Mouse (Mus musculus): ENCODE results near the gene Slc35e3. TPM values are rescaled to one million over a fixed set of nuclear protein-coding genes. Genes with fewer than 3 reads are reported as not detected.

Gene Slc35e3
- polyA plus RNA-seq, 1 experiment from 2014 or later = 19.5 TPM

GRCm38 (mm10) chr10:117695605-117696004, 50.6 kb downstream of the Slc35e3 start:
- Histone ChIP-seq H3K4me3 (no peak overlapping the region), H3K9me3 (replicated peaks) (no peaks in the 10 kb centered on the region), H3K27me3 (ENCODE audit: low read depth, poor library complexity, severe bottlenecking) (no peaks in the 10 kb centered on the region), H3K27ac (replicated peaks) (no peak overlapping the region), H3K36me3 (peaks cover 97% of the 10 kb centered on the region), H3K4me1 (no peaks in the 10 kb centered on the region)
- DNase-seq (ENCODE audit: low spot score) = no peak
- 97% methylated on average over 4 of the region's 4 CpGs for WGBS

GRCm38 (mm10) chr10:117695027-117695426, 51.1 kb downstream of the Slc35e3 start:
- H3K4me3 ChIP-seq = no peak overlapping the region
- peaks cover 97% of the 10 kb centered on the region for H3K36me3 ChIP-seq
- H3K4me1 ChIP-seq = no peaks in the 10 kb centered on the region
- H3K9me3 ChIP-seq (replicated peaks) = no peaks in the 10 kb centered on the region
- no peak overlapping the region for H3K27ac ChIP-seq (replicated peaks)
- WGBS = 95% methylated on average over 4 of the region's 4 CpGs
- DNase-seq (ENCODE audit: low spot score) = no peak
- no peaks in the 10 kb centered on the region for H3K27me3 ChIP-seq (ENCODE audit: low read depth, poor library complexity, severe bottlenecking)

- Histone ChIP-seq H3K36me3 (peaks cover 97% of the 10 kb centered on the region), H3K4me1 (no peaks in the 10 kb centered on the region), H3K4me3 (no peak overlapping the region), H3K27ac (replicated peaks) (no peak overlapping the region), H3K9me3 (replicated peaks) (no peaks in the 10 kb centered on the region), H3K27me3 (ENCODE audit: low read depth, poor library complexity, severe bottlenecking) (no peaks in the 10 kb centered on the region)
- no peak for DNase-seq (ENCODE audit: low spot score)
- WGBS = 95% methylated on average over 6 of the region's 6 CpGs
These were observed 51.8 kb downstream of the Slc35e3 start for GRCm38 (mm10) chr10:117694255-117694953.

GRCm38 (mm10) chr10:117692953-117693352, 53.2 kb downstream of the Slc35e3 start:
- Histone ChIP-seq H3K4me3 (no peak overlapping the region), H3K27me3 (ENCODE audit: low read depth, poor library complexity, severe bottlenecking) (no peaks in the 10 kb centered on the region), H3K4me1 (no peaks in the 10 kb centered on the region), H3K27ac (replicated peaks) (no peak overlapping the region), H3K9me3 (replicated peaks) (no peaks in the 10 kb centered on the region), H3K36me3 (peaks cover 97% of the 10 kb centered on the region)
- DNase-seq (ENCODE audit: low spot score) = no peak
- 94% methylated on average over 5 of the region's 5 CpGs for WGBS

- Histone ChIP-seq H3K4me3 (no peak overlapping the region), H3K36me3 (peaks cover 94% of the 10 kb centered on the region), H3K9me3 (replicated peaks) (no peaks in the 10 kb centered on the region), H3K27me3 (ENCODE audit: low read depth, poor library complexity, severe bottlenecking) (no peaks in the 10 kb centered on the region), H3K27ac (replicated peaks) (no peak overlapping the region), H3K4me1 (no peaks in the 10 kb centered on the region)
- no peak for DNase-seq (ENCODE audit: low spot score)
These were observed 54.0 kb downstream of the Slc35e3 start for GRCm38 (mm10) chr10:117692173-117692572.

- no peaks in the 10 kb centered on the region for H3K27me3 ChIP-seq (ENCODE audit: low read depth, poor library complexity, severe bottlenecking)
- H3K4me1 ChIP-seq = no peaks in the 10 kb centered on the region
- peaks cover 87% of the 10 kb centered on the region for H3K36me3 ChIP-seq
- H3K4me3 ChIP-seq = no peak overlapping the region
- no peaks in the 10 kb centered on the region for H3K9me3 ChIP-seq (replicated peaks)
- H3K27ac ChIP-seq (replicated peaks) = no peak overlapping the region
- 97% methylated on average over 10 of the region's 10 CpGs for WGBS
- DNase-seq (ENCODE audit: low spot score) = no peak
These were observed 54.7 kb downstream of the Slc35e3 start for GRCm38 (mm10) chr10:117691389-117691968.

GRCm38 (mm10) chr10:117690770-117691296, 55.3 kb downstream of the Slc35e3 start:
- no peaks in the 10 kb centered on the region for H3K4me1 ChIP-seq
- H3K27me3 ChIP-seq (ENCODE audit: low read depth, poor library complexity, severe bottlenecking) = no peaks in the 10 kb centered on the region
- no peaks in the 10 kb centered on the region for H3K9me3 ChIP-seq (replicated peaks)
- no peak overlapping the region for H3K4me3 ChIP-seq
- 95% methylated on average over 3 of the region's 3 CpGs for WGBS
- DNase-seq (ENCODE audit: low spot score) = no peak
- H3K27ac ChIP-seq (replicated peaks) = no peak overlapping the region
- H3K36me3 ChIP-seq = peaks cover 81% of the 10 kb centered on the region

GRCm38 (mm10) chr10:117690101-117690352, 56.1 kb downstream of the Slc35e3 start:
- 89% methylated on average over 2 of the region's 2 CpGs for WGBS
- Histone ChIP-seq H3K9me3 (replicated peaks) (no peaks in the 10 kb centered on the region), H3K4me3 (no peak overlapping the region), H3K27ac (replicated peaks) (no peak overlapping the region), H3K4me1 (no peaks in the 10 kb centered on the region), H3K36me3 (peaks cover 72% of the 10 kb centered on the region), H3K27me3 (ENCODE audit: low read depth, poor library complexity, severe bottlenecking) (no peaks in the 10 kb centered on the region)
- no peak for DNase-seq (ENCODE audit: low spot score)

- Histone ChIP-seq H3K4me3 (no peak overlapping the region), H3K36me3 (peaks cover 67% of the 10 kb centered on the region), H3K27me3 (ENCODE audit: low read depth, poor library complexity, severe bottlenecking) (no peaks in the 10 kb centered on the region), H3K27ac (replicated peaks) (no peak overlapping the region), H3K4me1 (no peaks in the 10 kb centered on the region), H3K9me3 (replicated peaks) (no peaks in the 10 kb centered on the region)
- 93% methylated on average over 11 of the region's 11 CpGs for WGBS
- no peak for DNase-seq (ENCODE audit: low spot score)
These were observed 56.7 kb downstream of the Slc35e3 start for GRCm38 (mm10) chr10:117689297-117690100.

GRCm38 (mm10) chr10:117688204-117689151, 57.7 kb downstream of the Slc35e3 start:
- WGBS = 84% methylated on average over 13 of the region's 13 CpGs
- Histone ChIP-seq H3K4me1 (no peaks in the 10 kb centered on the region), H3K27me3 (ENCODE audit: low read depth, poor library complexity, severe bottlenecking) (no peaks in the 10 kb centered on the region), H3K36me3 (peaks cover 58% of the 10 kb centered on the region), H3K4me3 (no peak overlapping the region), H3K9me3 (replicated peaks) (no peaks in the 10 kb centered on the region), H3K27ac (replicated peaks) (no peak overlapping the region)
- no peak for DNase-seq (ENCODE audit: low spot score)

GRCm38 (mm10) chr10:117687577-117687976, 58.6 kb downstream of the Slc35e3 start:
- no peak for DNase-seq (ENCODE audit: low spot score)
- no peaks in the 10 kb centered on the region for H3K9me3 ChIP-seq (replicated peaks)
- no peaks in the 10 kb centered on the region for H3K27me3 ChIP-seq (ENCODE audit: low read depth, poor library complexity, severe bottlenecking)
- H3K36me3 ChIP-seq = peaks cover 51% of the 10 kb centered on the region
- H3K4me1 ChIP-seq = no peaks in the 10 kb centered on the region
- no peak overlapping the region for H3K27ac ChIP-seq (replicated peaks)
- no peak overlapping the region for H3K4me3 ChIP-seq
- 89% methylated on average over 7 of the region's 7 CpGs for WGBS

- 79% methylated on average over 3 of the region's 3 CpGs for WGBS
- Histone ChIP-seq H3K27me3 (ENCODE audit: low read depth, poor library complexity, severe bottlenecking) (no peaks in the 10 kb centered on the region), H3K36me3 (peaks cover 45% of the 10 kb centered on the region), H3K4me1 (no peaks in the 10 kb centered on the region), H3K27ac (replicated peaks) (no peak overlapping the region), H3K9me3 (replicated peaks) (no peaks in the 10 kb centered on the region), H3K4me3 (no peak overlapping the region)
- DNase-seq (ENCODE audit: low spot score) = no peak
These were observed 59.1 kb downstream of the Slc35e3 start for GRCm38 (mm10) chr10:117687018-117687417.

Data from midbrain, embryonic 10.5 days (tissue).